Mouse (Mus musculus): ENCODE data around the gene Plscr1.

Gene Plscr1

GRCm38 (mm10) chr9:92249447-92249852 lies at the start of gene Plscr1:
Plscr1 (plus strand) TSS chr9:92249750.
- DNase-seq (ENCODE audit: low spot score) = no peak

- no peak for DNase-seq (ENCODE audit: low spot score)
These were observed 45.2 kb upstream of the Plscr1 start for GRCm38 (mm10) chr9:92204397-92204796.

- DNase-seq (ENCODE audit: low spot score) = no peak
These were observed 42.2 kb upstream of the Plscr1 start for GRCm38 (mm10) chr9:92207307-92207706.

GRCm38 (mm10) chr9:92207757-92208156 lies 41.8 kb upstream of the Plscr1 start:
- DNase-seq (ENCODE audit: low spot score) = no peak

GRCm38 (mm10) chr9:92209850-92210249 lies 39.7 kb upstream of the Plscr1 start:
- no peak for DNase-seq (ENCODE audit: low spot score)

GRCm38 (mm10) chr9:92210386-92210967 lies 39.1 kb upstream of the Plscr1 start:
- no peak for DNase-seq (ENCODE audit: low spot score)

- DNase-seq (ENCODE audit: low spot score) = no peak
These were observed 38.5 kb upstream of the Plscr1 start for GRCm38 (mm10) chr9:92211048-92211447.

GRCm38 (mm10) chr9:92217484-92217883 lies 32.1 kb upstream of the Plscr1 start:
- no peak for DNase-seq (ENCODE audit: low spot score)

- DNase-seq (ENCODE audit: low spot score) = no peak
These were observed 31.7 kb upstream of the Plscr1 start for GRCm38 (mm10) chr9:92217896-92218295.

GRCm38 (mm10) chr9:92220151-92220550 lies 29.4 kb upstream of the Plscr1 start:
- DNase-seq (ENCODE audit: low spot score) = no peak

GRCm38 (mm10) chr9:92221480-92221879 lies 28.1 kb upstream of the Plscr1 start:
- DNase-seq (ENCODE audit: low spot score) = no peak

- no peak for DNase-seq (ENCODE audit: low spot score)
These were observed 24.8 kb upstream of the Plscr1 start for GRCm38 (mm10) chr9:92224598-92225231.

- no peak for DNase-seq (ENCODE audit: low spot score)
These were observed 23.4 kb upstream of the Plscr1 start for GRCm38 (mm10) chr9:92226127-92226655.

GRCm38 (mm10) chr9:92226795-92227194 lies 22.8 kb upstream of the Plscr1 start:
- no peak for DNase-seq (ENCODE audit: low spot score)

- no peak for DNase-seq (ENCODE audit: low spot score)
These were observed 20.4 kb upstream of the Plscr1 start for GRCm38 (mm10) chr9:92228867-92229832.

GRCm38 (mm10) chr9:92229833-92230205 lies 19.7 kb upstream of the Plscr1 start:
- DNase-seq (ENCODE audit: low spot score) = no peak

GRCm38 (mm10) chr9:92234901-92235458 lies 14.6 kb upstream of the Plscr1 start:
- no peak for DNase-seq (ENCODE audit: low spot score)

- no peak for DNase-seq (ENCODE audit: low spot score)
These were observed 640 bp upstream of the Plscr1 start for GRCm38 (mm10) chr9:92248773-92249446.

- DNase-seq (ENCODE audit: low spot score) = peak; percentile 6
These were observed 630 bp downstream of the Plscr1 start for GRCm38 (mm10) chr9:92249987-92250772.

- DNase-seq (ENCODE audit: low spot score) = no peak
These were observed 3.2 kb downstream of the Plscr1 start for GRCm38 (mm10) chr9:92252718-92253117.
